8 mouse cellular contexts compared by ENCODE assay signal in the genomic region with DNA sequence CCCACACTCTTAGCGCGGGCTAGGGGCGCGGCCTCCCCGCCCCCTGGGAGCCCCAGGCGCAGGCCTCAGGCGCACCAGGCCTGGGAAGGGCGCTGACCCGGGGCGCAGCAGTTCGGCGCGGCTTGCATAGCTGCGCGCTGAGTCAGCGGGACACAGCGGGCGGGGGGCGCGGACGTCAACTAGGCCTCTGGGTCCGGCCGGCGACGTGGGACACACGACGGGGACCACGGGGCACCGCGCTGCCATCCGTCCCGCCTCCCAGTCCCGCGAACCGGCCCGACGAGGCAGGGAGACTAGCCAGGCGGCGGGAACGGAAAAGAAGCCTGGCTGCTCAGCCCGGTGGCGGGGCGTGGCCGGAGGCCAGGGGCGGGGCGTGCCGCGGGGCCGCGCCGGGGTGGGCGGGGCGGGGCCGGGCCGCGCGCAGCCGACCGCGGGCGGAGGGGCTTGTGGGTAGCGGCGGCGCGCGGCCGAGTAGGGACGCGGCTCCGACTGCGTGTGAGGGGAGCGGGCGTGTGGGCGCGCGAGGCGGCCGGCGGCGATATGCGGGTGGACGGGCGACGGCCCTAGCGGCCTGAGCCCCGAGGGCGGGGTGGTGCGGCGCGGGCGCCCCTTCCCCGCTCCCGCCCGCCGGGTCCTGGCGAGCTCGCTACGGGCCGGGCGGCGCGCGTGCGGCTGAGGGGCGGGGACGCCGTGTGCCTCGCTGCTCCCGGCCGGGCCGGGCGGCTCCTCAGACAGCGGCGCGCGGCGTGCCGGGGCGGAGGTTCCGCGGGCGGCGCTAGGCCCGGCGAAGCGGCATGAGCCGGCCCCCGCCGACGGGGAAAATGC. TPM values are rescaled to one million over a fixed set of nuclear protein-coding genes. Genes with fewer than 3 reads are reported as not detected.
DNase-seq lines count a peak whose midpoint lies in the region; ATAC-seq lines count a peak whose summit lies in the region.

A gene (plus strand): TSS at position 500 of the 825 bp plus-strand sequence.

- peak within 1 kb of the TSS; percentile 84 for H3K9ac ChIP-seq in embryonic facial prominence, embryonic 11.5 days (replicated peaks; ENCODE audit: low read length)
- peak within 1 kb of the TSS; percentile 90 for H3K9ac ChIP-seq in limb, embryonic 12.5 days (replicated peaks)
- peak within 1 kb of the TSS; percentile 94 for H3K9ac ChIP-seq in midbrain, embryonic 13.5 days (replicated peaks)

- WGBS in embryonic facial prominence, embryonic 11.5 days, result 0% methylated on average over 81 of the region's 130 CpGs
- WGBS in limb, embryonic 12.5 days, result under 1% methylated on average over 75 of the region's 130 CpGs
- 0% methylated on average over 66 of the region's 130 CpGs for WGBS in midbrain, embryonic 13.5 days

- no peaks in the 10 kb centered on the region; the same call in 1 of the 2 replicates for H3K4me1 ChIP-seq in embryonic facial prominence, embryonic 11.5 days (ENCODE audit: control insufficient read depth, insufficient read depth, low read length)
- peaks cover 28% of the 10 kb centered on the region for H3K4me1 ChIP-seq in limb, embryonic 12.5 days (replicated peaks)
- peaks cover 32% of the 10 kb centered on the region for H3K4me1 ChIP-seq in midbrain, embryonic 13.5 days (replicated peaks)

- no peaks in the 10 kb centered on the region for H3K36me3 ChIP-seq in embryonic facial prominence, embryonic 11.5 days (replicated peaks; ENCODE audit: control insufficient read depth, insufficient read depth, low read depth, low read length)
- H3K36me3 ChIP-seq in limb, embryonic 12.5 days, result no peaks in the 10 kb centered on the region
- H3K36me3 ChIP-seq in midbrain, embryonic 13.5 days, result no peaks in the 10 kb centered on the region

- no peaks in the 10 kb centered on the region for H3K9me3 ChIP-seq in embryonic facial prominence, embryonic 11.5 days (replicated peaks; ENCODE audit: control insufficient read depth, low read length)
- H3K9me3 ChIP-seq in limb, embryonic 12.5 days, result no peaks in the 10 kb centered on the region
- no peaks in the 10 kb centered on the region for H3K9me3 ChIP-seq in midbrain, embryonic 13.5 days

- H3K27ac ChIP-seq in embryonic facial prominence, embryonic 11.5 days (replicated peaks; ENCODE audit: low read depth, low read length), result peak within 1 kb of the TSS; percentile 83
- peak within 1 kb of the TSS; percentile 96 for H3K27ac ChIP-seq in limb, embryonic 12.5 days
- H3K27ac ChIP-seq in midbrain, embryonic 13.5 days, result peak within 1 kb of the TSS; percentile 95

- peak within 1 kb of the TSS; percentile 78 for H3K4me3 ChIP-seq in embryonic facial prominence, embryonic 11.5 days (ENCODE audit: low read depth, low read length)
- H3K4me3 ChIP-seq in limb, embryonic 12.5 days (replicated peaks), result peak within 1 kb of the TSS; percentile 91
- peak within 1 kb of the TSS; percentile 92 for H3K4me3 ChIP-seq in midbrain, embryonic 13.5 days (replicated peaks)

- no peaks in the 10 kb centered on the region for H3K27me3 ChIP-seq in embryonic facial prominence, embryonic 11.5 days (ENCODE audit: control insufficient read depth, insufficient read depth, low read length)
- no peaks in the 10 kb centered on the region for H3K27me3 ChIP-seq in limb, embryonic 12.5 days
- H3K27me3 ChIP-seq in midbrain, embryonic 13.5 days, result no peaks in the 10 kb centered on the region

- DNase-seq in layer of hippocampus, adult 11-12 months (ENCODE audit: low spot score), result peak; percentile 74
- no peak for DNase-seq in layer of hippocampus, adult 9-10 months (ENCODE audit: low spot score)
- DNase-seq in embryonic facial prominence, embryonic 11.5 days (ENCODE audit: low spot score), result peak; percentile 88
- DNase-seq in heart, adult 11 months, result peak; percentile 99
- peak; percentile 84 for DNase-seq in kidney, adult 11 months
- DNase-seq in skeletal muscle tissue, adult 2 months (ENCODE audit: low read depth, low spot score), result peak; percentile 79

- ATAC-seq in embryonic facial prominence, embryonic 11.5 days (replicated peaks; ENCODE audit: insufficient number of reproducible peaks, low FRiP score, low TSS enrichment, low read depth), result peak; percentile 92
- ATAC-seq in limb, embryonic 12.5 days (ENCODE audit: insufficient number of reproducible peaks, insufficient read depth, low FRiP score, low TSS enrichment, low read depth), result peak; percentile 90
- peak; percentile 94 for ATAC-seq in midbrain, embryonic 13.5 days

- peak within 1 kb of the TSS; percentile 71 for H3K4me2 ChIP-seq in embryonic facial prominence, embryonic 11.5 days (ENCODE audit: low read depth, low read length)
- H3K4me2 ChIP-seq in limb, embryonic 12.5 days, result peak within 1 kb of the TSS; percentile 82
- H3K4me2 ChIP-seq in midbrain, embryonic 13.5 days (replicated peaks), result peak within 1 kb of the TSS; percentile 86

RNA-seq across cellular contexts. Expression of the gene that starts here (rescaled TPM):
- polyA plus RNA-seq in embryonic facial prominence, embryonic 11.5 days (2014; fragmentation: Nextera tagmentation; extraction: Ambion mirVana), result 13.6 TPM in 2 replicates
- polyA plus RNA-seq in limb, embryonic 12.5 days (2016; fragmentation: Nextera tagmentation; extraction: Ambion mirVana), result 16.5 and 18.4 TPM in 2 replicates
- polyA plus RNA-seq in midbrain, embryonic 13.5 days (2015; fragmentation: Nextera tagmentation; extraction: Ambion mirVana), result 14.4 and 15.7 TPM in 2 replicates
